ENCODE assay signal across 8 mouse cellular contexts in genomic region chr4:123797856-123798255, GRCm38 (mm10). TPM values are rescaled to one million over a fixed set of nuclear protein-coding genes. Genes with fewer than 3 reads are reported as not detected.
DNase-seq lines count a peak whose midpoint lies in the region; ATAC-seq and TF ChIP-seq lines count a peak whose summit lies in the region.

No protein-coding gene starts in this region.

- H3K4me2 ChIP-seq in embryonic facial prominence, embryonic 14.5 days (ENCODE audit: low read depth, low read length), result no peak overlapping the region
- H3K4me2 ChIP-seq in midbrain, embryonic 11.5 days, result no peak overlapping the region
- H3K4me2 ChIP-seq in stomach, postnatal 0 days (replicated peaks; ENCODE audit: low read depth), result no peak overlapping the region
- H3K4me2 ChIP-seq in heart, embryonic 12.5 days, result no peak overlapping the region

- DNase-seq in Patski (ENCODE audit: low read depth, low spot score), result no peak
- peak; percentile 80 for DNase-seq in embryonic facial prominence, embryonic 14.5 days (ENCODE audit: low spot score)
- peak; percentile 83 to 84 for DNase-seq in layer of hippocampus, adult 18-20 months (ENCODE audit: low spot score in 2 of 2)
- DNase-seq in midbrain, embryonic 11.5 days (ENCODE audit: low spot score, missing footprints), result no peak
- peak; percentile 15 for DNase-seq in stomach, postnatal 0 days (ENCODE audit: low spot score)
- no peak for DNase-seq in lung, postnatal 36 days
- no peak for DNase-seq in T-cell, adult 2 months (ENCODE audit: low spot score)

- no peak overlapping the region for H3K27ac ChIP-seq in embryonic facial prominence, embryonic 14.5 days (replicated peaks; ENCODE audit: low read depth, low read length)
- H3K27ac ChIP-seq in midbrain, embryonic 11.5 days (ENCODE audit: low read depth, low read length), result no peak overlapping the region
- no peak overlapping the region for H3K27ac ChIP-seq in stomach, postnatal 0 days (replicated peaks)
- no peak overlapping the region for H3K27ac ChIP-seq in heart, embryonic 12.5 days (ENCODE audit: poor library complexity, severe bottlenecking)

- no peak for TF ChIP-seq EP300 in stomach, postnatal 0 days (optimal IDR thresholded peaks at IDR 0.05)

- H3K36me3 ChIP-seq in embryonic facial prominence, embryonic 14.5 days (ENCODE audit: control insufficient read depth, insufficient read depth, low read length), result no peaks in the 10 kb centered on the region
- H3K36me3 ChIP-seq in midbrain, embryonic 11.5 days (ENCODE audit: control insufficient read depth, insufficient read depth, low read length), result no peaks in the 10 kb centered on the region
- no peaks in the 10 kb centered on the region for H3K36me3 ChIP-seq in stomach, postnatal 0 days (ENCODE audit: control insufficient read depth, insufficient read depth, low read length)
- no peaks in the 10 kb centered on the region for H3K36me3 ChIP-seq in heart, embryonic 12.5 days

- H3K27me3 ChIP-seq in Patski, result no peaks in the 10 kb centered on the region
- no peaks in the 10 kb centered on the region for H3K27me3 ChIP-seq in embryonic facial prominence, embryonic 14.5 days (replicated peaks; ENCODE audit: control insufficient read depth, insufficient read depth, low read length)
- H3K27me3 ChIP-seq in midbrain, embryonic 11.5 days (ENCODE audit: control insufficient read depth, insufficient read depth, low read length), result no peaks in the 10 kb centered on the region
- H3K27me3 ChIP-seq in stomach, postnatal 0 days (ENCODE audit: control insufficient read depth, insufficient read depth, low read length), result no peaks in the 10 kb centered on the region
- no peaks in the 10 kb centered on the region for H3K27me3 ChIP-seq in heart, embryonic 12.5 days (replicated peaks)

- CTCF ChIA-PET in Patski (lab: Charles Lee), result no interaction called here

- no peak for TF ChIP-seq CTCF in Patski (IDR thresholded peaks at IDR 0.05)
- no peak for TF ChIP-seq CTCF in stomach, postnatal 0 days (IDR thresholded peaks at IDR 0.05; ENCODE audit: low read depth)

- in situ Hi-C loops in Patski (cut with MboI; ENCODE audit: low pct_unique_long_range_greater_than_20kb), result no loop called here

- POLR2A ChIA-PET in Patski (lab: Charles Lee), result no interaction called here

- WGBS in embryonic facial prominence, embryonic 14.5 days, result 43% methylated on average over 7 of the region's 7 CpGs
- WGBS in midbrain, embryonic 11.5 days, result 52% methylated on average over 7 of the region's 7 CpGs
- WGBS in stomach, postnatal 0 days, result 58% methylated on average over 7 of the region's 7 CpGs
- WGBS in heart, embryonic 12.5 days, result 67% methylated on average over 7 of the region's 7 CpGs

- peak; percentile 17 for ATAC-seq in Patski
- peak; percentile 89 for ATAC-seq in embryonic facial prominence, embryonic 14.5 days (ENCODE audit: low read depth)
- peak; percentile 67; the same call in 1 of the 2 replicates for ATAC-seq in midbrain, embryonic 11.5 days (ENCODE audit: low FRiP score)
- no peak for ATAC-seq in stomach, postnatal 0 days (ENCODE audit: low FRiP score, low TSS enrichment)
- no peak for ATAC-seq in heart, embryonic 12.5 days (ENCODE audit: insufficient number of reproducible peaks, low FRiP score)

- no peaks in the 10 kb centered on the region for H3K9me3 ChIP-seq in embryonic facial prominence, embryonic 14.5 days (ENCODE audit: control insufficient read depth, low read length)
- H3K9me3 ChIP-seq in midbrain, embryonic 11.5 days (ENCODE audit: control insufficient read depth, low read length), result no peaks in the 10 kb centered on the region
- no peaks in the 10 kb centered on the region for H3K9me3 ChIP-seq in stomach, postnatal 0 days (ENCODE audit: control insufficient read depth, low read length)
- no peaks in the 10 kb centered on the region for H3K9me3 ChIP-seq in heart, embryonic 12.5 days (replicated peaks)

- H3K4me3 ChIP-seq in embryonic facial prominence, embryonic 14.5 days (ENCODE audit: low read depth, low read length), result no peak overlapping the region
- no peak overlapping the region for H3K4me3 ChIP-seq in midbrain, embryonic 11.5 days (ENCODE audit: low read depth, low read length)
- no peak overlapping the region for H3K4me3 ChIP-seq in stomach, postnatal 0 days (ENCODE audit: low read depth, low read length)
- no peak overlapping the region for H3K4me3 ChIP-seq in heart, embryonic 12.5 days

- H3K4me1 ChIP-seq in embryonic facial prominence, embryonic 14.5 days (ENCODE audit: control insufficient read depth, insufficient read depth, low read length), result no peaks in the 10 kb centered on the region
- H3K4me1 ChIP-seq in midbrain, embryonic 11.5 days (ENCODE audit: control insufficient read depth, insufficient read depth, low read length), result peaks cover 2% of the 10 kb centered on the region; the same call in 1 of the 2 replicates
- H3K4me1 ChIP-seq in stomach, postnatal 0 days (replicated peaks; ENCODE audit: control insufficient read depth, insufficient read depth), result no peaks in the 10 kb centered on the region
- no peaks in the 10 kb centered on the region for H3K4me1 ChIP-seq in heart, embryonic 12.5 days (replicated peaks)

- H3K9ac ChIP-seq in embryonic facial prominence, embryonic 14.5 days (ENCODE audit: low read depth, low read length), result no peak overlapping the region
- no peak overlapping the region for H3K9ac ChIP-seq in midbrain, embryonic 11.5 days (ENCODE audit: low read length)
- H3K9ac ChIP-seq in stomach, postnatal 0 days (ENCODE audit: low read length), result no peak overlapping the region
- no peak overlapping the region for H3K9ac ChIP-seq in heart, embryonic 12.5 days

RNA-seq across cellular contexts. Expression of gene Rhbdl2, which starts 10.2 kb away (rescaled TPM):
- polyA plus RNA-seq in Patski (2021), result 19.0 TPM
- polyA plus RNA-seq in embryonic facial prominence, embryonic 14.5 days (2014; fragmentation: Nextera tagmentation; extraction: Ambion mirVana), result 3.6 and 4.7 TPM in 2 replicates
- under 1 TPM in 1 of 2 experiments, not detected in 1; 0.23 TPM for total RNA-seq in layer of hippocampus, adult 18-20 months (2021)
- 0.30 and 0.44 TPM in 2 replicates for polyA plus RNA-seq in midbrain, embryonic 11.5 days (2014; fragmentation: Nextera tagmentation; extraction: Ambion mirVana)
- polyA plus RNA-seq in stomach, postnatal 0 days (2015; fragmentation: Nextera tagmentation; extraction: Ambion mirVana), result 9.5 and 11.0 TPM in 2 replicates
- polyA plus RNA-seq in heart, embryonic 12.5 days (2016; fragmentation: Nextera tagmentation; extraction: Ambion mirVana), result 2.2 and 3.4 TPM in 2 replicates

RNA-seq across cellular contexts. Expression of gene Akirin1, which starts 47.7 kb away (rescaled TPM):
- polyA plus RNA-seq in Patski (2021), result 30.5 TPM
- polyA plus RNA-seq in embryonic facial prominence, embryonic 14.5 days (2014; fragmentation: Nextera tagmentation; extraction: Ambion mirVana), result 60.2 and 64.0 TPM in 2 replicates
- 10 to 100 TPM; 53.8 to 61.3 TPM for total RNA-seq in layer of hippocampus, adult 18-20 months (2021)
- polyA plus RNA-seq in midbrain, embryonic 11.5 days (2014; fragmentation: Nextera tagmentation; extraction: Ambion mirVana), result 108 and 120 TPM in 2 replicates
- polyA plus RNA-seq in stomach, postnatal 0 days (2015; fragmentation: Nextera tagmentation; extraction: Ambion mirVana), result 42.3 and 46.6 TPM in 2 replicates
- 65.6 TPM in 2 replicates for polyA plus RNA-seq in heart, embryonic 12.5 days (2016; fragmentation: Nextera tagmentation; extraction: Ambion mirVana)

Comparison
In these comparisons a context has a peak if more than half of its experiments do, and no peak if none do; other contexts are left out.
1. ATAC-seq: peak in Patski (single experiment), embryonic facial prominence, embryonic 14.5 days (single experiment) and midbrain, embryonic 11.5 days (single experiment); none in stomach, postnatal 0 days (single experiment) and heart, embryonic 12.5 days (single experiment).
2. DNase-seq: peak in embryonic facial prominence, embryonic 14.5 days (single experiment), layer of hippocampus, adult 18-20 months (2 of 2) and stomach, postnatal 0 days (single experiment); none in Patski (single experiment), midbrain, embryonic 11.5 days (single experiment), lung, postnatal 36 days (single experiment) and T-cell, adult 2 months (single experiment).